Mouse (Mus musculus): Measurements from ENCODE around the gene Rps15a. TPM values are rescaled to one million over a fixed set of nuclear protein-coding genes. Genes with fewer than 3 reads are reported as not detected.
A peak's percentile ranks its signal among the peaks of the same experiment; 100 is the strongest.

Rps15a gene
- polyA plus RNA-seq (2012; rRNA removed) (496 and 1,501 TPM in 2 replicates), polyA plus RNA-seq (2014; fragmentation: Nextera tagmentation; extraction: Ambion mirVana) (630 and 672 TPM in 2 replicates)

DNA sequence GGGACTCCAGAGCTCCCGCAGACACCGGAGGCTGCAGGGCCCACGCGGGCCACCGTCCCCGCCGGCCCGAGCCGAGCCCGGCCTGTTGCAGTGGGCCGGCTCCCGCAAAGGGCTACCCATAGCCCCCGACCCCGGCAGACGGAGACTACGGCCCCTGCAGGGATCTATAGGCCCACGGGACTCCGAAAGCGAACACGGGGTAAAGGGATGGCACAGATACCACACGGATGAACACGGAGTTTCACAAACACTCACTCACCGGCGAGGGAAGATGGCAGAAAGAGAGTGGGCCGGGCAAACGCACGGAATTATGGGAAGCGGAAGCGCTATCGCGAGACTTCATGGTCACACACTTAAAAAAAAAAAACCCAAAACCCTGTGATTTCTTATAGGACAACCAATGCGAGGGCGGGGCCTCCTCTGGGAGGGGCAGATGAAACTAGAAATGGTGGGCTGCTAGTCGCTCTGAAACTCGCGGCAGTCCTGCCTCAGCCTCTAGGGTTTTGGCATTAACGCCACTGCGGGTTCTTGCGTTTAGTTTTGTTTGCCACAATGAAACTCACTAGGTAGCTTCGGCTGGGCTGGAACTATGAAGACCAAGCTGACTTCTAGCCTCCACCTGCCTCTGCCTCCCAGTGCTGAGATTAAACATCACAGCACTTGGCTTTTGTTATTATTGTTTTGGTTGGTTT lies at the start of gene Rps15a:
Rps15a (minus strand) TSS at position 312 of the 692 bp plus-strand sequence.
- H3K36me3 ChIP-seq (replicated peaks; ENCODE audit: control insufficient read depth, insufficient read depth, low read depth), result peaks cover 68% of the 10 kb centered on the region
- H3K27ac ChIP-seq, result peak within 1 kb of the TSS; percentile 77
- H3K4me3 ChIP-seq (ENCODE audit: insufficient read depth in 1 of 2, low read depth in 2 of 2, low read length in 2 of 2), result peak within 1 kb of the TSS; percentile 99 to 100
- TF ChIP-seq EP300 (IDR thresholded peaks at IDR 0.05; ENCODE audit: low read depth) (peak; percentile 72), CTCF (IDR thresholded peaks at IDR 0.05; ENCODE audit: low read depth) (no peak)
- H3K27me3 ChIP-seq (ENCODE audit: control insufficient read depth, insufficient read depth, low read length), result no peaks in the 10 kb centered on the region
- peak; percentile 90 to 95 (median 93) for DNase-seq (ENCODE audit: low read depth in 3 of 3, low spot score in 3 of 3)
- peak; percentile 85 for ATAC-seq (ENCODE audit: insufficient read depth)
- under 1% methylated on average over 40 of the region's 40 CpGs for WGBS (ENCODE audit: insufficient replicate concordance)
- H3K4me1 ChIP-seq (replicated peaks; ENCODE audit: control insufficient read depth in 2 of 2, insufficient read depth in 2 of 2, low read length in 1 of 2), result peaks cover 17 to 35% of the 10 kb centered on the region in 2 experiments
- H3K9ac ChIP-seq (replicated peaks), result peak within 1 kb of the TSS; percentile 98
- H3K9me3 ChIP-seq (ENCODE audit: control insufficient read depth, low read length), result no peaks in the 10 kb centered on the region
- H3K4me2 ChIP-seq (ENCODE audit: low read depth), result peak within 1 kb of the TSS; percentile 81

DNA sequence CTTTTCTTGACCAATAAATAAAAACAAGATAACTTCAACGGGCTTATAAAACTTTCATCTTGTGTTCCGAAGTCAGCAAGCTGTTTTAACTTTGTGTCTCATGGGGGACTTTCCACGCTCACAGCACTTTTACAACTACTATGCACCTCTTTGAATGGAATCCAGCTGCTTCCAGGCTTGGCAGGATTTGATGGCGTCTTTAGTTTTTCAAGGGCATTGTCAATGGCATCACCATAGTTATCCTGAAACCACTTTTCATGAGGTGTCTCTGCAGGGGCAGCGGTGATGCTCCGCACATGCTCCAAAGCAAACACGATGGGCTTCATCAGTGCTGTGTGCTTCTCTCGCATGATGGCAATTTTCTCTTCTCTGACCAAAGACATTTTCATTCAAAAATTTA lies 47.0 kb upstream of the Rps15a start:
- ATAC-seq (ENCODE audit: insufficient read depth) (no peak), DNase-seq (ENCODE audit: low read depth in 3 of 3, low spot score in 3 of 3) (no peak)
- H3K9ac ChIP-seq (replicated peaks), result no peak overlapping the region
- H3K9me3 ChIP-seq (ENCODE audit: control insufficient read depth, low read length), result no peaks in the 10 kb centered on the region
- no peak for TF ChIP-seq EP300 (IDR thresholded peaks at IDR 0.05; ENCODE audit: low read depth)
- no peak for TF ChIP-seq CTCF (IDR thresholded peaks at IDR 0.05; ENCODE audit: low read depth)
- no peak overlapping the region for H3K4me2 ChIP-seq (ENCODE audit: low read depth)
- no peak overlapping the region for H3K4me3 ChIP-seq (ENCODE audit: insufficient read depth in 1 of 2, low read depth in 2 of 2, low read length in 2 of 2)
- H3K27ac ChIP-seq, result no peak overlapping the region
- peaks cover 24% of the 10 kb centered on the region for H3K36me3 ChIP-seq (replicated peaks; ENCODE audit: control insufficient read depth, insufficient read depth, low read depth)
- H3K4me1 ChIP-seq (replicated peaks; ENCODE audit: control insufficient read depth in 2 of 2, insufficient read depth in 2 of 2, low read length in 1 of 2), result no peaks in the 10 kb centered on the region
- no peaks in the 10 kb centered on the region for H3K27me3 ChIP-seq (ENCODE audit: control insufficient read depth, insufficient read depth, low read length)
- WGBS (ENCODE audit: insufficient replicate concordance), result 89% methylated on average over 8 of the region's 8 CpGs

DNA sequence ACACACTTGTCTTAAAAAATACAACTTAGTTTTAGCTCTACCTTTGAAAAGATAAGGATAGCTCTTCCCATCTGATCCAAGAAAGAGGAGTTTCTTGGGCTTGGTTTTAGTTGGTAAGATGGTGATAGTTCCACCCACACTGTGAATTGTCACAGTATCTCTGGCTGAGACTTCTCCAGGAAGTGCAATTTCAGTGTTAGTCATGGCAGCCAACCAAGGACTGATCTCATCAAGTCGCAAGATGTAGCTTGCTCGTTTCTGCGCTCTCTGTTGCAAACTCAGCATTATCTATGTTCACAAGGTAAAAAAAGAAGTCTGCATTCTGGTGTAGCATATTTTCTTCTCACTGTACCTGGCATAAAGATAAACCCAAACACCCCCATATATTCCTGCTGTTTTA lies 44.1 kb upstream of the Rps15a start:
- Histone ChIP-seq H3K4me2 (ENCODE audit: low read depth) (no peak overlapping the region), H3K36me3 (replicated peaks; ENCODE audit: control insufficient read depth, insufficient read depth, low read depth) (peaks cover 25% of the 10 kb centered on the region), H3K4me3 (ENCODE audit: insufficient read depth in 1 of 2, low read depth in 2 of 2, low read length in 2 of 2) (no peak overlapping the region), H3K27ac (no peak overlapping the region), H3K9ac (replicated peaks) (no peak overlapping the region), H3K4me1 (replicated peaks; ENCODE audit: control insufficient read depth in 2 of 2, insufficient read depth in 2 of 2, low read length in 1 of 2) (no peaks in the 10 kb centered on the region), H3K27me3 (ENCODE audit: control insufficient read depth, insufficient read depth, low read length) (no peaks in the 10 kb centered on the region), H3K9me3 (ENCODE audit: control insufficient read depth, low read length) (no peaks in the 10 kb centered on the region)
- WGBS (ENCODE audit: insufficient replicate concordance), result 85% methylated on average over 3 of the region's 3 CpGs
- TF ChIP-seq CTCF (IDR thresholded peaks at IDR 0.05; ENCODE audit: low read depth) (no peak), EP300 (IDR thresholded peaks at IDR 0.05; ENCODE audit: low read depth) (no peak)
- ATAC-seq (ENCODE audit: insufficient read depth) (no peak), DNase-seq (ENCODE audit: low read depth in 3 of 3, low spot score in 3 of 3) (no peak)

DNA sequence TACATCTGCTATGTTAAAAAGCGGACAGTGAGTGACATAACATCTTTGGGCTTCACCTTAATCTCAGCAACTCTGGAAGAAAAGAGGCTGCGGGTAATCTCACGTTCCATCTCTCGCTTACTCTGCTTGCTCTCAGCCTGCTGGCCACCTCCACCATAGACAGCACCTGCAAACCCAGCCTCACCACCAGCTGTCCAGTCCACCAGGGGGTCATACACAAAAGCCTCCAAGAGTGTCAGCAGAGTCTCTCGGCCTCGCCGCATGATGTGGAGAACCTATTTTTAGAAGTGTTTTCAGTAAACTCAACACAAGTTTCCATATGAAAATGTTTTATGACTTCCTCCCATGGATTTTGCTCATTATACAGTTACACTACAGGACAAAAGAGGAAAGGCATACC lies 40.5 kb upstream of the Rps15a start:
- Histone ChIP-seq H3K36me3 (replicated peaks; ENCODE audit: control insufficient read depth, insufficient read depth, low read depth) (peaks cover 46% of the 10 kb centered on the region), H3K9ac (replicated peaks) (no peak overlapping the region), H3K4me2 (ENCODE audit: low read depth) (no peak overlapping the region), H3K4me1 (replicated peaks; ENCODE audit: control insufficient read depth in 2 of 2, insufficient read depth in 2 of 2, low read length in 1 of 2) (no peaks in the 10 kb centered on the region), H3K27me3 (ENCODE audit: control insufficient read depth, insufficient read depth, low read length) (no peaks in the 10 kb centered on the region), H3K4me3 (ENCODE audit: insufficient read depth in 1 of 2, low read depth in 2 of 2, low read length in 2 of 2) (no peak overlapping the region), H3K9me3 (ENCODE audit: control insufficient read depth, low read length) (no peaks in the 10 kb centered on the region), H3K27ac (no peak overlapping the region)
- no peak for DNase-seq (ENCODE audit: low read depth in 3 of 3, low spot score in 3 of 3)
- ATAC-seq (ENCODE audit: insufficient read depth), result no peak
- TF ChIP-seq CTCF (IDR thresholded peaks at IDR 0.05; ENCODE audit: low read depth), result no peak
- TF ChIP-seq EP300 (IDR thresholded peaks at IDR 0.05; ENCODE audit: low read depth), result no peak
- WGBS (ENCODE audit: insufficient replicate concordance), result 87% methylated on average over 7 of the region's 7 CpGs

DNA sequence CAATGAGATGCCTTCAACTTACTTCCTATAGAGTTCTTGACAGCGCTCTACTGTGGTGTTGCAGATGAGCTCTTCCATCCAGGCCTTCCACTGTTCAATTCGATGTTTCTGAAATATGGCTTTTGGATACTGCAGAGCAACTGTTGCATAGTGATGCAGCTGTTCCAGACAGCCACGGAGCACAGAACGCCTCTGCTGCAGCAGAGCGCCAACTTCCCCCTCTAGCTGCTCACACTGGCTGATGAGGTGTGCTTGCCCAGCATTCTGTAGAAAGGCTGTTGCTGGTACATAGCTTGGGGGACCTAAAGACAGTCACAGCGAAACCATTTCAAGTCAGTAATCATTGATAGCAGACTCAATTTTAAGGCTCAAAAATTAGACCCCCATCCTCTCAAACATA lies 38.2 kb upstream of the Rps15a start:
- 81% methylated on average over 6 of the region's 6 CpGs for WGBS (ENCODE audit: insufficient replicate concordance)
- H3K36me3 ChIP-seq (replicated peaks; ENCODE audit: control insufficient read depth, insufficient read depth, low read depth), result peaks cover 40% of the 10 kb centered on the region
- TF ChIP-seq EP300 (IDR thresholded peaks at IDR 0.05; ENCODE audit: low read depth) (no peak), CTCF (IDR thresholded peaks at IDR 0.05; ENCODE audit: low read depth) (no peak)
- H3K9ac ChIP-seq (replicated peaks), result no peak overlapping the region
- no peaks in the 10 kb centered on the region for H3K27me3 ChIP-seq (ENCODE audit: control insufficient read depth, insufficient read depth, low read length)
- H3K4me1 ChIP-seq (replicated peaks; ENCODE audit: control insufficient read depth in 2 of 2, insufficient read depth in 2 of 2, low read length in 1 of 2), result no peaks in the 10 kb centered on the region
- no peak for ATAC-seq (ENCODE audit: insufficient read depth)
- no peak for DNase-seq (ENCODE audit: low read depth in 3 of 3, low spot score in 3 of 3)
- no peak overlapping the region for H3K4me2 ChIP-seq (ENCODE audit: low read depth)
- H3K9me3 ChIP-seq (ENCODE audit: control insufficient read depth, low read length), result no peaks in the 10 kb centered on the region
- H3K4me3 ChIP-seq (ENCODE audit: insufficient read depth in 1 of 2, low read depth in 2 of 2, low read length in 2 of 2), result no peak overlapping the region
- H3K27ac ChIP-seq, result no peak overlapping the region
